Mouse (Mus musculus): ENCODE results near the gene Glud1. TPM values are rescaled to one million over a fixed set of nuclear protein-coding genes. Genes with fewer than 3 reads are reported as not detected.
A peak's percentile ranks its signal among the peaks of the same experiment; 100 is the strongest.

Glud1 gene
- polyA plus RNA-seq, 1 experiment: 242 TPM

GRCm38 (mm10) chr14:34297634-34298033 lies 12.9 kb upstream of the Glud1 start:
- H3K27ac ChIP-seq (ENCODE audit: insufficient read depth, low read depth, low read length): peak overlapping the region; percentile 62; the same call in 1 of the 2 replicates
- H3K36me3 ChIP-seq (ENCODE audit: control insufficient read depth, insufficient read depth, low read length): no peaks in the 10 kb centered on the region

GRCm38 (mm10) chr14:34298871-34299700 lies 11.4 kb upstream of the Glud1 start:
- H3K36me3 ChIP-seq (ENCODE audit: control insufficient read depth, insufficient read depth, low read length): no peaks in the 10 kb centered on the region
- 38% methylated on average over 11 of the region's 11 CpGs for WGBS
- no peaks in the 10 kb centered on the region for H3K27me3 ChIP-seq (replicated peaks; ENCODE audit: control insufficient read depth, insufficient read depth, low read length)
- H3K4me1 ChIP-seq (ENCODE audit: control insufficient read depth, insufficient read depth, low read length): peaks cover 34% of the 10 kb centered on the region
- TF ChIP-seq CTCF (conservative IDR thresholded peaks at IDR 0.05; ENCODE audit: insufficient read depth, insufficient read length, low read depth, low read length): no peak
- no peak for TF ChIP-seq POLR2A (IDR thresholded peaks at IDR 0.05; ENCODE audit: low read depth, low read length)
- no peak overlapping the region for H3K4me3 ChIP-seq (ENCODE audit: insufficient read depth, low read depth, low read length)
- H3K27ac ChIP-seq (ENCODE audit: insufficient read depth, low read depth, low read length): peak overlapping the region; percentile 73
- peak; percentile 33 for DNase-seq

More at GRCm38 (mm10) chr14:34297634-34298033, 12.9 kb upstream of the Glud1 start:
- Histone ChIP-seq H3K4me1 (ENCODE audit: control insufficient read depth, insufficient read depth, low read length) (peaks cover 37% of the 10 kb centered on the region), H3K27me3 (replicated peaks; ENCODE audit: control insufficient read depth, insufficient read depth, low read length) (no peaks in the 10 kb centered on the region), H3K4me3 (ENCODE audit: insufficient read depth, low read depth, low read length) (no peak overlapping the region)
- 49% methylated on average over 2 of the region's 2 CpGs for WGBS
- DNase-seq: peak; percentile 52
- TF ChIP-seq POLR2A (IDR thresholded peaks at IDR 0.05; ENCODE audit: low read depth, low read length) (no peak), CTCF (conservative IDR thresholded peaks at IDR 0.05; ENCODE audit: insufficient read depth, insufficient read length, low read depth, low read length) (no peak)

DNA sequence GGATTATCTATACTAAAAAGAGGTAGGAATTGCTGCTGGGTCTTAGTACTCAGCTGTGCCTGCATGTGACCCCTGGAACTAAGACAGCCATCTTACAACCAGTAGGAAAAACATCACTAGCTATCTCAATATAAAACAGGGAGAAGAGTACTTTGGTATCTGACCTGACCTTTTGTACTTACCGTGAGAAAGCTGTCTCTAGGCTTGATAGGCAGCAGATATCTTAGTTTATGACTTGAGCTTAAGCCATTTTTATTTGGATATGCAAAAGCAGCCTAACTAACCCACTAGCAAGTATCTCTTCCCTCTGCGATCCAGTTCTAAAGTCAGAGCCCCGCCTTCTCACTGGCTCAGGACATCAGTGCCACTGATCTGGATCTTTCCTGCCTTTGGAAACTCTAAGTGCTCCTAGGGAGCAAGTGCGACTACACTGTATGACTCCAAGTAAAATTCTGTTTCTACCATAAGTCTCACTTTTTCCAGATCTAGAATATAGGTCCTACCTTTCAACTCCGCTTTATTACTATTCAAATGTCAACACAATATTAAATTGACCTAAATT lies 7.8 kb upstream of the Glud1 start:
- no peaks in the 10 kb centered on the region for H3K36me3 ChIP-seq (ENCODE audit: control insufficient read depth, insufficient read depth, low read length)
- TF ChIP-seq POLR2A (IDR thresholded peaks at IDR 0.05; ENCODE audit: low read depth, low read length): no peak
- TF ChIP-seq CTCF (conservative IDR thresholded peaks at IDR 0.05; ENCODE audit: insufficient read depth, insufficient read length, low read depth, low read length): no peak
- H3K4me1 ChIP-seq (ENCODE audit: control insufficient read depth, insufficient read depth, low read length): peaks cover 26% of the 10 kb centered on the region
- H3K4me3 ChIP-seq (ENCODE audit: insufficient read depth, low read depth, low read length): no peak overlapping the region
- peak; percentile 61 for DNase-seq
- H3K27me3 ChIP-seq (replicated peaks; ENCODE audit: control insufficient read depth, insufficient read depth, low read length): no peaks in the 10 kb centered on the region
- WGBS: 47% methylated on average over 5 of the region's 5 CpGs
- H3K27ac ChIP-seq (ENCODE audit: insufficient read depth, low read depth, low read length): peak overlapping the region; percentile 61

DNA sequence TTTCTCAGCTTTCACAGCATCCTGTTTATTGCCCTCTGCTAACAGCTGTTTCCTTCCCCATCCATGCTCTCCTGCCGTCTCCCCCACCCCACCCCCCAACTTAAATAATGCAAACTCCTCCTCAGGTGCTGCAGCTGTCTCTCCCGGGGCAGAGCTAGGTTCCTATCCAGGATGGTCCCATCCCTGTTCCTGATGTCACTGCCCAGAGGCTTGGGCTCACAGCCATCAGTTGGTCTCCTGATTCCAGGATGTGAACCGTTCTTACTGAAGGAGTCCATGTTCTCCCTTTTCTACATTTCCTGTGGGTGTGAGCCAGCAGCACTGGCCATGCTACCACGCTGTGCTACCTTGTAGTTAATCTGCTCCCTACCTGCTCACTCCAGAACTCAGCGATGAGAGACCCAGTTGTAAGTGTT lies 7.3 kb upstream of the Glud1 start:
- Histone ChIP-seq H3K36me3 (ENCODE audit: control insufficient read depth, insufficient read depth, low read length) (no peaks in the 10 kb centered on the region), H3K4me1 (ENCODE audit: control insufficient read depth, insufficient read depth, low read length) (peaks cover 25% of the 10 kb centered on the region), H3K27ac (ENCODE audit: insufficient read depth, low read depth, low read length) (peak overlapping the region; percentile 52), H3K4me3 (ENCODE audit: insufficient read depth, low read depth, low read length) (no peak overlapping the region), H3K27me3 (replicated peaks; ENCODE audit: control insufficient read depth, insufficient read depth, low read length) (no peaks in the 10 kb centered on the region)
- peak; percentile 47 for DNase-seq
- TF ChIP-seq POLR2A (IDR thresholded peaks at IDR 0.05; ENCODE audit: low read depth, low read length): no peak
- TF ChIP-seq CTCF (conservative IDR thresholded peaks at IDR 0.05; ENCODE audit: insufficient read depth, insufficient read length, low read depth, low read length): no peak
- WGBS: 27% methylated on average over 5 of the region's 5 CpGs

- TF ChIP-seq CTCF (conservative IDR thresholded peaks at IDR 0.05; ENCODE audit: insufficient read depth, insufficient read length, low read depth, low read length): no peak
- 76% methylated on average over 4 of the region's 4 CpGs for WGBS
- DNase-seq: no peak
- Histone ChIP-seq H3K4me3 (ENCODE audit: insufficient read depth, low read depth, low read length) (no peak overlapping the region), H3K36me3 (ENCODE audit: control insufficient read depth, insufficient read depth, low read length) (no peaks in the 10 kb centered on the region), H3K27me3 (replicated peaks; ENCODE audit: control insufficient read depth, insufficient read depth, low read length) (no peaks in the 10 kb centered on the region), H3K27ac (ENCODE audit: insufficient read depth, low read depth, low read length) (no peak overlapping the region), H3K4me1 (ENCODE audit: control insufficient read depth, insufficient read depth, low read length) (peaks cover 6% of the 10 kb centered on the region; the same call in 1 of the 2 replicates)
Observed at GRCm38 (mm10) chr14:34309266-34309665, 1.3 kb upstream of the Glud1 start.

DNA sequence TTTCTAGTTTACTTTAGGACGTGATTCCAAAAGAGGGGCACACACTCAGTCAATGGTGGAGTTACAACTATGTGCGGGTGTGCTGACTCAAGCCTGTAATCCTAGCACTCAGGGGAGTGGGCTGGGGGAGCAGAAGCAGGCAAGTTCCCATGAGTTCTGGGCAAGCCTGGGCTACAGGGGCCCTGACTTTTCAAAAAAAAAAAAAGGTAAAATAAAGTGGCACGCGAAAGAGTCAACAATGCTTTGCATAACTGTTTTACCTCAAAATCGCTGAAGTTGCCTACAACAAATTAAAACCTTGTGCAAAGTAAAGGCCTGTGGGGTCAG lies 657 bp upstream of the Glud1 start:
- Histone ChIP-seq H3K27ac (ENCODE audit: insufficient read depth, low read depth, low read length) (peak overlapping the region; percentile 99), H3K4me3 (ENCODE audit: insufficient read depth, low read depth, low read length) (peak overlapping the region; percentile 87), H3K27me3 (replicated peaks; ENCODE audit: control insufficient read depth, insufficient read depth, low read length) (no peaks in the 10 kb centered on the region), H3K4me1 (ENCODE audit: control insufficient read depth, insufficient read depth, low read length) (peaks cover 9% of the 10 kb centered on the region; the same call in 1 of the 2 replicates), H3K36me3 (ENCODE audit: control insufficient read depth, insufficient read depth, low read length) (no peaks in the 10 kb centered on the region)
- no peak for DNase-seq
- TF ChIP-seq POLR2A (IDR thresholded peaks at IDR 0.05; ENCODE audit: low read depth, low read length): no peak
- WGBS: 11% methylated on average over 5 of the region's 5 CpGs

- peak; percentile 55 for DNase-seq
- H3K4me3 ChIP-seq (ENCODE audit: insufficient read depth, low read depth, low read length): peak overlapping the region; percentile 98
- under 1% methylated on average over 47 of the region's 47 CpGs for WGBS
- TF ChIP-seq CTCF (conservative IDR thresholded peaks at IDR 0.05; ENCODE audit: insufficient read depth, insufficient read length, low read depth, low read length) (no peak), POLR2A (IDR thresholded peaks at IDR 0.05; ENCODE audit: low read depth, low read length) (no peak)
- H3K27me3 ChIP-seq (replicated peaks; ENCODE audit: control insufficient read depth, insufficient read depth, low read length): no peaks in the 10 kb centered on the region
- H3K36me3 ChIP-seq (ENCODE audit: control insufficient read depth, insufficient read depth, low read length): no peaks in the 10 kb centered on the region
- peak overlapping the region; percentile 97 for H3K27ac ChIP-seq (ENCODE audit: insufficient read depth, low read depth, low read length)
- peaks cover 9% of the 10 kb centered on the region; the same call in 1 of the 2 replicates for H3K4me1 ChIP-seq (ENCODE audit: control insufficient read depth, insufficient read depth, low read length)
Observed at GRCm38 (mm10) chr14:34311021-34311631, 599 bp downstream of the Glud1 start.
